Mouse (Mus musculus): ENCODE results near the gene Hk2.

Hk2 gene

GRCm38 (mm10) chr6:82744553-82744952 is 29.7 kb downstream of the Hk2 start:
- no peak for ATAC-seq (ENCODE audit: insufficient number of reproducible peaks, low FRiP score, low TSS enrichment)

GRCm38 (mm10) chr6:82741518-82741880 is 32.8 kb downstream of the Hk2 start:
- no peak for ATAC-seq (ENCODE audit: insufficient number of reproducible peaks, low FRiP score, low TSS enrichment)

DNA sequence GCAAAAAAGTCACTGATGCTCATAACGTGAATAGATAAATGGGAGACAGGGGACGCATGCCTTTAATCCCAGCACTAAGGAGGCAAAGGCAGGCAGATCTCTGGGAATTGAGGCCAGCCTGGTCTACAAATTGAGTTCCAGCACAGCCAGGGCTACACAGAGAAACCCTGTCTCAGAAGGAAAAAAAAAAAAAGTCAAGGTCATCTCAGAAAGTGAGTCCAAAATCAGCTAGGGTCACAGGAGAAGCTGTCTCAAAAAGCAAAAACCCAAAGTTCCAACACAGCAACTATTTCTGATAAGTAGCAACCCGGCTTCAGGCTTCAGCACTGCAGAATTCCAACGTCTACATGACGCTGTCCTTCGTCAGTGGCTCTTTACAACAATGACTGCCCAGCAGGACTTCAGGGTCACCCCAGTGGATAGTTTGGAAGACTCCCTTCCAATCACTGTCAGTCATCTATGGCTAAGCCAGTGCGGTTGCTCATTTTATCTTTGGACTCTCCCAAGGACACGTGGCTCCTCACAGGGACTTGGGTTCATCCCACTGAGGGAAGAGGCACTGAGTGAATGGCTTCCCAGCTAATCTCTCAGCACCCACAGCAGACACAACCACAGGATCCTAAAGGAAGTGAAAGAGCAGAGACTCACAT is 33.3 kb downstream of the Hk2 start:
- ATAC-seq (ENCODE audit: insufficient number of reproducible peaks, low FRiP score, low TSS enrichment): no peak

DNA sequence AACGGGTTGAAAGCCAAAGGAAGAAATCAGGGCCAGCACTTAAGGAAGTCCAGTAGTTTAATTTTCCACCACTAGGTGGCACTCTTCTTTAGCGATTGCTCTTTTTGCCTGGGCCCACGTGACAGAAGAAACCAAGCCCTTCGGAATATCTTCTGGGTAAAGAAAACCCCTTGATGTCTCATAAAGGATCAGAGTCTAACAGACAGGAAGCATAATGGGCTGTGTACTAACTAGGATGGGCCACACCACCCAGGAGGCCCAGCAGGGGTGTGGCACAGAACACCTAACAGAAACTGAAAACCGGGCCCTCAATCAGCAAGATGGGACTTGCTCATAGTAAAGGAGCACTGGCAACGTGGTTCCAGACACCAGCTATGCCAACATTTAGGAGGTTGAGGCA is 34.0 kb downstream of the Hk2 start:
- no peak; the same call in 1 of the 2 replicates for ATAC-seq (ENCODE audit: insufficient number of reproducible peaks, low FRiP score, low TSS enrichment)

DNA sequence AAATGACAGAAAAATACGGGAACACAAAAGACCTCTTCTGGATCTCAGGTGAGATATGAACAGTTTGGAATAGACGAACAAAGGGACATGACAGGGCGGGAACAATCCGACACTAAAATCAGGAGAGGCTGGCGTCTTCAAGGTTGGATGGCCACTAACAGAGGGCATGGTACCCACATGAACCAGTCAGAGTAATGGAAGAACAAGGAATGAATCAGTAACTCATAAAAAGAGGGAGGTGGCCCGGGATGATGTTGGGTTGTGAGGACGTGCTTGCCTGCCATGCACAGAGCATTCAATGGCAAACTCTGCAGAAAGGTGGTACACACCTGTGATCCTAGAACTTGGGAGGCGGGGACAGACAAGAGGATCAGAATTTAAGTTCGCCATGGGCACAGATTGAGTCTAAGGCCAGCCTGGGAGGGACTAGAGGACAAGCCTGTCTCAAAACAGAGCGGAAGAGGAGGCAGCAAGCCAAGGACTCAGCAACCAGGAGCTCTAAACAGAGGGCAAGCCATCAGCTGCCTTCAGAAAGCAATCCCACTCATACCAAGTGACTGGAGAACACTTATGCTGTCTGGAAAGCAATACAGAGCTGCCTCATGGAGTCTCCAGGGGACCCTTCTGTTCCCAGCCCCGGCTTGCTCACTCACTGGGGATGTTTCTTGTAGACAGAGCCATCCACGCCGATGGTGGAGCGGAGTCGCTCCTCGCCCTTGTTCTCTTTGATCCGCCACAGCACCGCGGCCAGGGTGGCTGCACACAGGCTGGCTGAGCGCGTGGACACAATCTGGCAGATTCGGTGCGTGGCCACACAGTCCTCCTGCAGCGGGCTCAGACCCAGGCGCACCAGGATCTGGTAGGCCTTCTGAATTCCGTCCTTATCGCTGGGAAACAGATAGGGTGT is 36.4 kb downstream of the Hk2 start:
- ATAC-seq (ENCODE audit: insufficient number of reproducible peaks, low FRiP score, low TSS enrichment): no peak

DNA sequence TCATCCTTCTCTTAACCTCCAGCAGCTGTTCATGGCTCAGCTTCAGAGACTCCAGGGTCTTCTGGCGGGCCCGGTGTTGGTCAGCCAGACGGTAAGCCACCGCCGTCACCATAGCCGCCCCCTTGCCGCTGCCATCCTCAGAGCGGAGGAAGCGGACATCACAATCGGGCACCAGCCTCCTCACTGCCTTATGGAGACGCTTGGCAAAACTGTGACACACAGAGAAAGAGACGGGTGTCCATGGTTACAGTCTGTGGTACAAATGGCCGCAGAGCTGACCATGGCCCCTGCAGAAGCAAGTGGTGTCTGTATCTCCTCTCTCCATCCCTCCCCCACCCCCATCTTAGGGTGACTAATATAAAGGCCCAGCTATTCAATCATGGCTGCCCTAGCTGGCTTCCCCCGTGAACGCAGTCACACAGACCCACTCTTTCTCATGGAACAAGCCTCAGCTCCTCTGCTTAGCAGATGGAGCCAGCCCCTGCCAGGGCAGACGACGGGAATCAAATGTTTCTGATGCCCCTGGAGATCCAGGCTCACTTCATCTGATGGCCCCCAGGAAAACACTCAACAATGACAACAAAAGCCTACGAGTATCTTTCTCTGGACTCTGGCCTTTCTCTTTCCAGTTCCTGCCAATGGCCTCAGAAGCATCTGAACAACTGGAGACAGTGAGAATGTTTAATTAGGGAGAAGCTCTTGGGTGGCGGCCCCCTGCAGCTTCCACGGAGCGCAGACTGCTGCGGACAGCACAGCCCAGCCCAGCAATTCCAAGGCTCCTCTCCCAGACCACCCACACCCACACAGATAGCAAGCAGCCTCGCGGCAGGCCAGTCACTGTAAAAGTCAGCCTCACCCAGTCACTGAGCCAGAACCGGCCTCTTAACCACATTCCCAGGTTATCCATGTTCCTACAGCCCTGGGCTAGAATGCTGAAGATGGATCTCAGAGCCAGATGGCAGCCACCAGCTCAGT is 37.3 kb downstream of the Hk2 start:
- no peak for ATAC-seq (ENCODE audit: insufficient number of reproducible peaks, low FRiP score, low TSS enrichment)

DNA sequence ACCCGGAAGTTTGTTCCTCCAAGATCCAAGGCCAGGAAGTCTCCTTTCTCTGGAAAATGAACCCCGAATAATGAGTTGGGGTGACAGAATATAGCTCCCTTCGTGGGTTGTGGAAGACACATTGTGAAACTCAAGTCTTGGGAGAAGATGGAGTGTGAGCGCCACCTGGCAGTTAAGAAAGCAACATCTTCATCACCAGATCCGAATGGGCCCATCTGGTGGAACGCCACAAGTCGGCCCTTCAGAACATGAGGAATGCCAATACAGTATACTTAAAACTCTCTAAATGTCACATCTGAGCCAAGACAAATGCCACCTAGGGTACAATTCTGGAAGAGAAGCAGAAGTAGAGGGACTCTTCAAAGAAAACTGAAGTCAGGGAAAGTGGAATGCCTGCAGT is 38.9 kb downstream of the Hk2 start:
- ATAC-seq (ENCODE audit: insufficient number of reproducible peaks, low FRiP score, low TSS enrichment): no peak

GRCm38 (mm10) chr6:82728635-82729034 is 45.6 kb downstream of the Hk2 start:
- no peak for ATAC-seq (ENCODE audit: insufficient number of reproducible peaks, low FRiP score, low TSS enrichment)

DNA sequence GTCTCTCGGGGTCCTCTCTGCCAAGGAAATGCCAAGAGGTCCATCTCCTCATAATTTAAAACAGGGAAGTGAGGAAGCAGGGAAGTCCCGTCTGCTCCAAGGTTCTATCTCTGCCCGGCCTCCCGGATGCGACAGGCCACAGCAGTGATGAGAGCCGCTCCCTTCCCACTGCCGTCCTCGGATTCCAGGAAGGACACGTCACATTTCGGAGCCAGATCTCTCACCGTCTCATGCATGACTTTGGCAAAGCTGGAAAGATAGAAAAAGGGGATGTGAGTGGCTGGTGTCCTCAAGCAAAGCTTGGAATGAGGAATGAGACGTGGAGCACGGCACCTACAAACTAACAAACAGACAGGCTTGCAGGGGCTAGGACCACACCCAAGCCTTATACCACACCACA is 47.0 kb downstream of the Hk2 start:
- no peak for ATAC-seq (ENCODE audit: insufficient number of reproducible peaks, low FRiP score, low TSS enrichment)

- no peak for ATAC-seq (ENCODE audit: insufficient number of reproducible peaks, low FRiP score, low TSS enrichment)
These were observed 50.9 kb downstream of the Hk2 start for GRCm38 (mm10) chr6:82723321-82723720.

- ATAC-seq (ENCODE audit: insufficient number of reproducible peaks, low FRiP score, low TSS enrichment): no peak
These were observed 58.1 kb downstream of the Hk2 start for GRCm38 (mm10) chr6:82716126-82716525.

- no peak for ATAC-seq (ENCODE audit: insufficient number of reproducible peaks, low FRiP score, low TSS enrichment)
These were observed 58.6 kb downstream of the Hk2 start for GRCm38 (mm10) chr6:82715653-82716052.

- no peak for ATAC-seq (ENCODE audit: insufficient number of reproducible peaks, low FRiP score, low TSS enrichment)
These were observed 59.0 kb downstream of the Hk2 start for GRCm38 (mm10) chr6:82715253-82715652.

DNA sequence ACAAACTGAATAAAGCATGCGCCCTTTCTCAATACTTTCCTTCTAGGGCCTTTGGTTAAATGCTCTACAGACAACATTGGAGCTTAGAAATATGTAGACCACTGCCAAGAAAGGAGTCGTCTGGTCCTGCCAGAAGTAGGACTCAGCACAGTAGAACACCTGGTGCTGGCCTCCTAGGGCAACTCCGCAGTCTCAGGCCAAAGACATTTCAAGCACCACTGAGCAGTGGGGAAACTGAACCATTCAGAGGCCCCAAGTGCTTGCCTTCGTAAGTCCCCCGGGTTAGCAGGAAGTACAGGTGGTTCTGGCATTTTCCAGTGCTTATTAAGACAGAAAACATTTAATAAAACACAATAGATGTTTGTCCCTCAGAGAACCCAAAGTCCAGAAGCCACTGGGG is 59.4 kb downstream of the Hk2 start:
- ATAC-seq (ENCODE audit: insufficient number of reproducible peaks, low FRiP score, low TSS enrichment): no peak

DNA sequence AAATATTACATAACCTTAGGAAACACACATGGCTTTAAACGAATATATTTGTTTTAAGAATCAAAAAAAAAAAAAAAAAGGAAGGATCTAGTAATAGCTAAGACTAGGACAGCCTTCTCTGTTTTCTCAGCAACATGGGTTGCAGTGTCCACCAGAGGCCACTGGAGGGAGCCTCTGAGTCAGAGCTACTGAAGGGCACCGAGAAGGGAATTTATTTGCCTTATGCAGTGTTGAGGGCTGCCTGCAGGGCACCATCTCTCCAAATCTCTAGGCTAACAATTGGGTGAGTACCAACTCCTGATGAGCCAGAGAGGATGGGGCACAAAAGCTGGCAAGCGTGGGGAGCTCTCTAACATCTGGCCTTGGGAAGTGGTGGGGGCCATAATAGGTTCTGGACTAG is 60.0 kb downstream of the Hk2 start:
- peak; percentile 54; the same call in 1 of the 2 replicates for ATAC-seq (ENCODE audit: insufficient number of reproducible peaks, low FRiP score, low TSS enrichment)

- ATAC-seq (ENCODE audit: insufficient number of reproducible peaks, low FRiP score, low TSS enrichment): no peak
These were observed 66.5 kb downstream of the Hk2 start for GRCm38 (mm10) chr6:82707742-82708141.

DNA sequence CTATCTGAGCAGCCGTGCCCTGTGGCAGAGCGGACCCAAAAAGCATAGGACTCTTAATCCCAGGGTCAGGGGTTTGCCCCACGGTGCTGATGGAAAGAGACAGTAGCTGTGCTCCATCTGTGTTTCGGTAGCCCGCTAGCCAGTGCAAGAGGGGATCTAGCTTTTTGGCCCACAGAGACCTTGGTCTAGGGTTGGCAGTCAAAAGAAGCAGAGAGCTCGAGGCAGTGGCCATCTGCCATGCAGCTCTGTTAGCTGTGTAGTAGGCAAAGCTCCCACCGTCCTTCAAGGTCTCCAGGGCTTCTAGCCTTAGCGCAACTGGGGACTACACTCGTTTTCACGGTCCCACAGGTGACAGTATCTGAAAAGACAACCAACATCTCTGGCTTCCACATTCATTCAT is 67.0 kb downstream of the Hk2 start:
- ATAC-seq (ENCODE audit: insufficient number of reproducible peaks, low FRiP score, low TSS enrichment): no peak

GRCm38 (mm10) chr6:82705221-82705620 is 69.0 kb downstream of the Hk2 start, which contains the start of gene Pole4:
Gene Pole4 (minus strand): TSS chr6:82705365.
- ATAC-seq (ENCODE audit: insufficient number of reproducible peaks, low FRiP score, low TSS enrichment): no peak

GRCm38 (mm10) chr6:82703710-82704109 is 70.5 kb downstream of the Hk2 start:
- ATAC-seq (ENCODE audit: insufficient number of reproducible peaks, low FRiP score, low TSS enrichment): no peak

DNA sequence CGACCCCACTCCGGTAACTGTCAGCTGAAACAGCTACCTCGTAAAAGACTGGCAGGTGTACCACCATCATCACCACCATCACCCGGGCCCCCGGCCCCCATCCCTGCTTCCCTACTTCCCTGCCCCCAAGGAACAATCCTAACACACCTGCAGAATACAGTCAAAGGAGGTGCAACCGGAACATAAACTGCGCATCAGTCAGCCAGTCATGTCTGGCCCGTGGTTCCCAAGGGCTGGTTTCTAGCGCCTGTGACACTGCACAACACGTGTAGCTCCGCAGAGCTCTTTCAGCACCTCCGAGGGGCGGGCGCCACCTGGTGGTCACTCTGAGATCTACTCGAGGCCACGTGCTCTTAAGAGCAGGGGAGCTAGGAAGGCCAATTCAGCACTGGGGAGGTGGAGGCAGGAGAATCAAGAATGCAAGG is 71.6 kb downstream of the Hk2 start:
- peak; percentile 80 for ATAC-seq (ENCODE audit: insufficient number of reproducible peaks, low FRiP score, low TSS enrichment)

- no peak for ATAC-seq (ENCODE audit: insufficient number of reproducible peaks, low FRiP score, low TSS enrichment)
These were observed 73.0 kb downstream of the Hk2 start for GRCm38 (mm10) chr6:82701296-82701695.

Data from cerebellum, adult (tissue).